Mouse (Mus musculus): ENCODE results near the gene Sh2b3.

DNA sequence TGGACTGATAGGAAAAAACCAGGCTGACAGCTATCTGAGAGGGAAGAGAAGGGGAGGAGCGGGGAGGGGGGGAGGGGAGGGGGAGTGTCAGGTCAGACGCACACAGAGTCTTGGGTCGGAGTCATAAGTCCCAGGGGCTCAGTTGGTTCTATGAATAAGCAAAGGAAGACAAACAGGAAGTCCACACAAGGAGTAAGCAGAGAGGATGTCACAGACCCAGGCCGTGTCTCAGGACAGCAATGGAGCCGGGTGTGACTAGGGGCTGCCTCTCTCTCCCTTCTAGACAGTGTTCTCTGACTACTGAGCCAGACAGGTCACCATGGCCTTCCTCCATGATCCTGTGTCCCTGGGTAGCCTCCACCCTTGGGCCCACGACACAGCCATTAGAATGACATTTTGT lies 33.4 kb upstream of the Sh2b3 start:
- TF ChIP-seq CTCF (IDR thresholded peaks at IDR 0.05; ENCODE audit: low read depth) = no peak
- no peak for TF ChIP-seq EP300 (optimal IDR thresholded peaks at IDR 0.05)
